Comparison of ENCODE assay signal across 25 mouse cellular contexts in genomic region chr2:51088843-51089573, GRCm38 (mm10). TPM values are rescaled to one million over a fixed set of nuclear protein-coding genes. Genes with fewer than 3 reads are reported as not detected.
A peak's percentile ranks its signal among the peaks of the same experiment; 100 is the strongest.
DNase-seq lines count a peak whose midpoint lies in the region; ATAC-seq and TF ChIP-seq lines count a peak whose summit lies in the region.
"Had no signal": no experiment of that assay in that cellular context is flagged by ENCODE, and none has a peak within 500 bp of the region (broad histone marks: within the 10 kb centered on the region; RNA-seq: fewer than 3 reads in every experiment).

No protein-coding gene starts in this region.

- H3K27ac ChIP-seq in forebrain, embryonic 13.5 days: peak overlapping the region; percentile 32; the same call in 1 of the 2 replicates
- no peak overlapping the region; the same call in 1 of the 2 replicates for H3K27ac ChIP-seq in forebrain, embryonic 10.5 days
- H3K27ac ChIP-seq in intestine, embryonic 14.5 days (ENCODE audit: low read depth): no peak overlapping the region
- no peak overlapping the region for H3K27ac ChIP-seq in intestine, embryonic 16.5 days (ENCODE audit: low read length)
- H3K27ac ChIP-seq: limb, embryonic 10.5 days had no signal

- no peak for ATAC-seq in forebrain, embryonic 13.5 days
- ATAC-seq in intestine, embryonic 14.5 days (replicated peaks; ENCODE audit: low FRiP score, low TSS enrichment, low read depth): no peak
- ATAC-seq in intestine, embryonic 16.5 days: no peak
- ATAC-seq in megakaryocyte, adult 5-6 weeks (ENCODE audit: poor library complexity, severe bottlenecking): peak; percentile 23; the same call in 1 of the 2 replicates
- ATAC-seq: liver, postnatal 0 days had no signal

- TF ChIP-seq POLR2A in brain, embryonic 14.5 days (IDR thresholded peaks at IDR 0.05; ENCODE audit: borderline replicate concordance, extremely low read depth, insufficient read depth, insufficient read length, poor library complexity, severe bottlenecking): no peak

- H3K4me1 ChIP-seq in forebrain, embryonic 13.5 days: peaks cover 66% of the 10 kb centered on the region
- H3K4me1 ChIP-seq in forebrain, embryonic 10.5 days: peaks cover 52% of the 10 kb centered on the region
- H3K4me1 ChIP-seq in intestine, embryonic 14.5 days (replicated peaks; ENCODE audit: control insufficient read depth, insufficient read depth, low read length): peaks cover 7% of the 10 kb centered on the region; the same call in 1 of the 2 replicates
- H3K4me1 ChIP-seq in intestine, embryonic 16.5 days (ENCODE audit: control insufficient read depth, insufficient read depth, low read length): no peaks in the 10 kb centered on the region; the same call in 1 of the 2 replicates
- H3K4me1 ChIP-seq: megakaryocyte, embryonic 14.5 days had no signal

- H3K9ac ChIP-seq in forebrain, embryonic 13.5 days: no peak overlapping the region
- no peak overlapping the region for H3K9ac ChIP-seq in intestine, embryonic 14.5 days (ENCODE audit: low read length)
- no peak overlapping the region for H3K9ac ChIP-seq in intestine, embryonic 16.5 days (ENCODE audit: low read depth, low read length)
- H3K9ac ChIP-seq: heart, embryonic 12.5 days; liver, postnatal 0 days; neural tube, embryonic 13.5 days had no signal

- 71% methylated on average over 11 of the region's 11 CpGs for WGBS in forebrain, embryonic 13.5 days
- whole genome bisulfite sequencing in forebrain, embryonic 10.5 days: 86% methylated on average over 11 of the region's 11 CpGs
- WGBS in intestine, embryonic 14.5 days: 81% methylated on average over 11 of the region's 11 CpGs
- 87% methylated on average over 11 of the region's 11 CpGs for WGBS in intestine, embryonic 16.5 days

- no peaks in the 10 kb centered on the region for H3K27me3 ChIP-seq in forebrain, embryonic 13.5 days
- peaks cover 5% of the 10 kb centered on the region; the same call in 1 of the 2 replicates for H3K27me3 ChIP-seq in forebrain, embryonic 10.5 days (ENCODE audit: poor library complexity, severe bottlenecking)
- H3K27me3 ChIP-seq in intestine, embryonic 14.5 days (replicated peaks; ENCODE audit: control insufficient read depth, insufficient read depth, low read length): no peaks in the 10 kb centered on the region
- no peaks in the 10 kb centered on the region for H3K27me3 ChIP-seq in intestine, embryonic 16.5 days (replicated peaks; ENCODE audit: control insufficient read depth, insufficient read depth, low read length)
- H3K27me3 ChIP-seq: megakaryocyte, embryonic 14.5 days; neural tube, embryonic 13.5 days had no signal

- no peak overlapping the region for H3K4me3 ChIP-seq in forebrain, embryonic 13.5 days
- H3K4me3 ChIP-seq in forebrain, embryonic 10.5 days: no peak overlapping the region
- H3K4me3 ChIP-seq in intestine, embryonic 14.5 days (ENCODE audit: low read depth, low read length): no peak overlapping the region
- H3K4me3 ChIP-seq in intestine, embryonic 16.5 days (ENCODE audit: low read length): no peak overlapping the region
- H3K4me3 ChIP-seq: heart, embryonic 12.5 days; limb, embryonic 10.5 days; megakaryocyte, embryonic 14.5 days; myocyte; neural tube, embryonic 13.5 days had no signal

- H3K36me3 ChIP-seq in forebrain, embryonic 13.5 days (ENCODE audit: poor library complexity, severe bottlenecking): no peaks in the 10 kb centered on the region
- H3K36me3 ChIP-seq in forebrain, embryonic 10.5 days (replicated peaks): no peaks in the 10 kb centered on the region
- H3K36me3 ChIP-seq in intestine, embryonic 14.5 days (ENCODE audit: control insufficient read depth, insufficient read depth, low read length): no peaks in the 10 kb centered on the region
- H3K36me3 ChIP-seq in intestine, embryonic 16.5 days (ENCODE audit: control insufficient read depth, insufficient read depth, low read length): no peaks in the 10 kb centered on the region
- H3K36me3 ChIP-seq: heart, embryonic 12.5 days; limb, embryonic 10.5 days; neural tube, embryonic 13.5 days had no signal

- H3K4me2 ChIP-seq in forebrain, embryonic 13.5 days: no peak overlapping the region
- no peak overlapping the region for H3K4me2 ChIP-seq in intestine, embryonic 14.5 days (ENCODE audit: low read length)
- H3K4me2 ChIP-seq in intestine, embryonic 16.5 days (ENCODE audit: low read depth, low read length): no peak overlapping the region
- H3K4me2 ChIP-seq: heart, embryonic 12.5 days had no signal

- no peak for TF ChIP-seq CTCF in brain, embryonic 14.5 days (IDR thresholded peaks at IDR 0.05; ENCODE audit: borderline replicate concordance, extremely low read depth, insufficient read depth, insufficient read length)

- DNase-seq in forebrain, embryonic 10.5 days (ENCODE audit: extremely low spot score, low spot score): no peak
- peak; percentile 13 for DNase-seq in intestine, embryonic 14.5 days (ENCODE audit: low spot score)
- peak; percentile 59 for DNase-seq in brain, embryonic 14.5 days (ENCODE audit: low read depth)
- no peak for DNase-seq in layer of hippocampus, adult 8-10 months (ENCODE audit: low spot score in 2 of 2)
- no peak for DNase-seq in urinary bladder, postnatal 14 days (ENCODE audit: low spot score)
- DNase-seq: adrenal gland, postnatal 25 days; cerebellum, adult 9-10 months; heart, adult 18-20 months; heart, postnatal 10 days; kidney, adult 8-10 months; kidney, postnatal 14 days; liver; liver, postnatal 0 days; lung, postnatal 14 days; right cerebral cortex, adult 18-20 months; right cerebral cortex, postnatal 4 days; thymus, postnatal 14 days had no signal

- H3K9me3 ChIP-seq in forebrain, embryonic 13.5 days (replicated peaks): no peaks in the 10 kb centered on the region
- H3K9me3 ChIP-seq in forebrain, embryonic 10.5 days: no peaks in the 10 kb centered on the region; the same call in 1 of the 2 replicates
- no peaks in the 10 kb centered on the region for H3K9me3 ChIP-seq in intestine, embryonic 14.5 days (ENCODE audit: control insufficient read depth, low read length)
- no peaks in the 10 kb centered on the region for H3K9me3 ChIP-seq in intestine, embryonic 16.5 days (ENCODE audit: control insufficient read depth, low read length)
- H3K9me3 ChIP-seq: heart, embryonic 12.5 days; limb, embryonic 10.5 days; neural tube, embryonic 13.5 days had no signal

RNA-seq across cellular contexts. Expression of gene Rnd3, which starts 59.9 kb away (rescaled TPM):
- polyA plus RNA-seq in forebrain, embryonic 13.5 days (2015; fragmentation: Nextera tagmentation; extraction: Ambion mirVana): 199 and 207 TPM in 2 replicates
- polyA plus RNA-seq in forebrain, embryonic 10.5 days (2016; fragmentation: Nextera tagmentation; extraction: Ambion mirVana): 92.6 and 97.4 TPM in 2 replicates
- 85.0 and 104 TPM in 2 replicates for polyA plus RNA-seq in intestine, embryonic 14.5 days (2014; fragmentation: Nextera tagmentation; extraction: Ambion mirVana)
- 49.5 and 53.8 TPM in 2 replicates for polyA plus RNA-seq in intestine, embryonic 16.5 days (2015; fragmentation: Nextera tagmentation; extraction: Ambion mirVana)
- polyA plus RNA-seq in brain, embryonic 14.5 days (2012; rRNA removed): 76.7 and 111 TPM in 2 replicates
- total RNA-seq in megakaryocyte, adult 5-6 weeks (2015): 60.3 and 62.9 TPM in 2 replicates
- total RNA-seq in megakaryocyte, adult 5-6 weeks (2017): 124 and 129 TPM in 2 replicates
- total RNA-seq in layer of hippocampus, adult 8-10 months (2022): 10 to 100 TPM; 13.3 to 14.8 (median 13.9) TPM

Comparison
In these comparisons a context has a peak if more than half of its experiments do, and no peak if none do; other contexts are left out.
1. DNase-seq: peak in intestine, embryonic 14.5 days (single experiment) and brain, embryonic 14.5 days (single experiment); none in forebrain, embryonic 10.5 days (single experiment), layer of hippocampus, adult 8-10 months (0 of 2) and urinary bladder, postnatal 14 days (single experiment).